Comparison of ENCODE assay signal across 39 mouse cellular contexts in the genomic region with DNA sequence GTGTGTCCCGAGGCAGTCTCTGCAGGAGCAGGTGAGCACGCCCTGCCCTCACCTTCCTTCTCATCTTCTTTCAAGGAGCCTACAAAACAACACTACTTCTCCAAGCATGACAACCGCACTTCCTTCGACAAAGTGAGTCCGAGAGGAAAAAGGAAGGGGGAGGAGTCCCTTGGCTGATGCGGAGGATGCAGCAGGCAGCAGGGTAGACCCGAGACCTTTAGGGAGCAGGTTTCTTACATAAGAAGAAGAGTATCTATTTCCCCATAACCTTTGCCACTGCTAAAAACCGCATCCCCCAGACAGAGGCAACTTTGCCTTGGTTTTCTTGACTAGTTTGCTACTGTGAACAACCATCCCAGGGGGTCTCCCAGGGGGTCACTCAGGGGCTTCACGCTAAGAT. TPM values are rescaled to one million over a fixed set of nuclear protein-coding genes. Genes with fewer than 3 reads are reported as not detected.
A peak's percentile ranks its signal among the peaks of the same experiment; 100 is the strongest.
DNase-seq lines count a peak whose midpoint lies in the region; ATAC-seq lines count a peak whose summit lies in the region.
"Had no signal": no experiment of that assay in that cellular context is flagged by ENCODE, and none has a peak within 500 bp of the region (broad histone marks: within the 10 kb centered on the region; RNA-seq: fewer than 3 reads in every experiment).

No protein-coding gene starts in this region.

- DNase-seq in thymus, postnatal 25 days = peak; percentile 29
- DNase-seq in thymus, postnatal 0 days (ENCODE audit: low spot score) = no peak
- DNase-seq in hindbrain, embryonic 11.5 days (ENCODE audit: low spot score) = no peak
- no peak for DNase-seq in left cerebral cortex, adult 8-10 months (ENCODE audit: low spot score in 2 of 2)
- DNase-seq in cerebellum, postnatal 10 days = no peak
- DNase-seq: adrenal gland, postnatal 25 days; cerebellum, adult 11-12 months; cerebellum, adult 9-11 months; heart, postnatal 14 days; kidney, postnatal 25 days; left cerebral cortex, postnatal 4 days; liver, embryonic 13.5 days; lung, adult 18-20 months; lung, postnatal 4 days; right cerebral cortex, adult 18-20 months; thymus, postnatal 4 days had no signal

- H3K4me1 ChIP-seq in hindbrain, embryonic 11.5 days (replicated peaks; ENCODE audit: control insufficient read depth, insufficient read depth, low read length) = peaks cover 8% of the 10 kb centered on the region

- no peak overlapping the region for H3K27ac ChIP-seq in hindbrain, embryonic 11.5 days (ENCODE audit: low read depth, low read length)
- H3K27ac ChIP-seq: hindbrain, embryonic 13.5 days; layer of hippocampus, adult 2 months; liver, embryonic 13.5 days; neural tube, embryonic 12.5 days; stomach, embryonic 15.5 days had no signal

- no peaks in the 10 kb centered on the region; the same call in 1 of the 2 replicates for H3K27me3 ChIP-seq in hindbrain, embryonic 11.5 days (ENCODE audit: control insufficient read depth, insufficient read depth, low read length)
- H3K27me3 ChIP-seq: hindbrain, embryonic 13.5 days; liver, embryonic 13.5 days; neural tube, embryonic 12.5 days; Patski; stomach, embryonic 15.5 days had no signal

- no peaks in the 10 kb centered on the region for H3K9me3 ChIP-seq in hindbrain, embryonic 11.5 days (ENCODE audit: control insufficient read depth, low read length)
- H3K9me3 ChIP-seq: hindbrain, embryonic 13.5 days; liver, embryonic 13.5 days; neural tube, embryonic 12.5 days; stomach, embryonic 15.5 days had no signal

- WGBS in hindbrain, embryonic 11.5 days = 71% methylated on average over 9 of the region's 9 CpGs

- no peak overlapping the region for H3K4me2 ChIP-seq in hindbrain, embryonic 11.5 days (replicated peaks; ENCODE audit: low read depth, low read length)
- H3K4me2 ChIP-seq: hindbrain, embryonic 13.5 days; liver, embryonic 13.5 days; neural tube, embryonic 12.5 days; stomach, embryonic 15.5 days had no signal

- peak; percentile 63 for ATAC-seq in common myeloid progenitor, adult 5-6 weeks (replicated peaks; ENCODE audit: low read depth, poor library complexity, severe bottlenecking)
- ATAC-seq in megakaryocyte progenitor cell, adult 5-6 weeks (replicated peaks; ENCODE audit: poor library complexity) = peak; percentile 57
- ATAC-seq in hindbrain, embryonic 11.5 days (ENCODE audit: low FRiP score) = no peak
- ATAC-seq: intestine, postnatal 0 days; lung, postnatal 0 days; midbrain, embryonic 16.5 days; Patski had no signal

- no peak overlapping the region for H3K9ac ChIP-seq in hindbrain, embryonic 11.5 days (ENCODE audit: low read depth, low read length)
- H3K9ac ChIP-seq: hindbrain, embryonic 13.5 days; liver, embryonic 13.5 days; neural tube, embryonic 12.5 days; stomach, embryonic 15.5 days had no signal

- H3K36me3 ChIP-seq in hindbrain, embryonic 11.5 days (ENCODE audit: control insufficient read depth, insufficient read depth, low read length) = no peaks in the 10 kb centered on the region
- H3K36me3 ChIP-seq: stomach, embryonic 15.5 days had no signal

- no peak overlapping the region for H3K4me3 ChIP-seq in hindbrain, embryonic 11.5 days (ENCODE audit: low read depth, low read length)
- H3K4me3 ChIP-seq: erythroblast, embryonic 14.5 days; hindbrain, embryonic 13.5 days; layer of hippocampus, adult 2 months; liver, embryonic 13.5 days; neural tube, embryonic 12.5 days; stomach, embryonic 15.5 days had no signal

RNA-seq across cellular contexts. Expression of a gene that starts 8.8 kb away (rescaled TPM):
- not detected in 2 replicates for polyA plus RNA-seq in thymus, postnatal 0 days (2015; fragmentation: Nextera tagmentation; extraction: Ambion mirVana)
- total RNA-seq in common myeloid progenitor, adult 5-6 weeks (2017) = not detected in 2 replicates
- total RNA-seq in megakaryocyte progenitor cell, adult 5-6 weeks (2015) = not detected in 2 replicates
- not detected in 2 replicates for total RNA-seq in megakaryocyte progenitor cell, adult 5-6 weeks (2017)
- polyA plus RNA-seq in hindbrain, embryonic 11.5 days (2014; fragmentation: Nextera tagmentation; extraction: Ambion mirVana) = not detected in 2 replicates
- not detected for total RNA-seq in left cerebral cortex, adult 8-10 months (2022)
- total RNA-seq: adrenal gland, adult 18-20 months; adrenal gland, postnatal 25 days; gastrocnemius, postnatal 10 days; heart, postnatal 14 days; layer of hippocampus, adult 2 months; layer of hippocampus, postnatal 14 days; left cerebral cortex, postnatal 4 days; MEL had no signal
- polyA plus RNA-seq: C2C12; cortical plate, adult 2 months; embryonic facial prominence, embryonic 14.5 days; erythroblast, embryonic 14.5 days; forebrain, embryonic 11.5 days; gonadal fat pad, adult 2 months; heart, embryonic 14.5 days; hindbrain, embryonic 13.5 days; intestine, postnatal 0 days; kidney, embryonic 14.5 days; limb, embryonic 14.5 days; liver, embryonic 13.5 days; lung, postnatal 0 days; midbrain, embryonic 16.5 days; neural tube, embryonic 12.5 days; Patski; stomach, embryonic 15.5 days had no signal

RNA-seq across cellular contexts. Expression of a gene that starts 15.2 kb away (rescaled TPM):
- 51.0 and 54.2 TPM in 2 replicates for polyA plus RNA-seq in thymus, postnatal 0 days (2015; fragmentation: Nextera tagmentation; extraction: Ambion mirVana)
- 11.0 and 15.4 TPM in 2 replicates for total RNA-seq in common myeloid progenitor, adult 5-6 weeks (2017)
- total RNA-seq in megakaryocyte progenitor cell, adult 5-6 weeks (2015) = 14.6 and 17.9 TPM in 2 replicates
- 13.7 and 14.8 TPM in 2 replicates for total RNA-seq in megakaryocyte progenitor cell, adult 5-6 weeks (2017)
- 44.1 TPM in 2 replicates for polyA plus RNA-seq in hindbrain, embryonic 11.5 days (2014; fragmentation: Nextera tagmentation; extraction: Ambion mirVana)
- total RNA-seq in left cerebral cortex, adult 8-10 months (2022) = 10 to 100 TPM; 35.8 to 46.5 (median 38.4) TPM

RNA-seq across cellular contexts. Expression of a gene that starts 16.3 kb away (rescaled TPM):
- 9.5 and 11.2 TPM in 2 replicates for polyA plus RNA-seq in thymus, postnatal 0 days (2015; fragmentation: Nextera tagmentation; extraction: Ambion mirVana)
- 6.8 and 8.2 TPM in 2 replicates for total RNA-seq in common myeloid progenitor, adult 5-6 weeks (2017)
- 0.46 and 1.1 TPM in 2 replicates for total RNA-seq in megakaryocyte progenitor cell, adult 5-6 weeks (2015)
- total RNA-seq in megakaryocyte progenitor cell, adult 5-6 weeks (2017) = 4.1 and 8.1 TPM in 2 replicates
- polyA plus RNA-seq in hindbrain, embryonic 11.5 days (2014; fragmentation: Nextera tagmentation; extraction: Ambion mirVana) = 23.8 and 28.8 TPM in 2 replicates
- 10 to 100 TPM; 28.8 to 38.0 (median 34.0) TPM for total RNA-seq in left cerebral cortex, adult 8-10 months (2022)

RNA-seq across cellular contexts. Expression of a gene that starts 16.8 kb away (rescaled TPM):
- 0.15 and 0.20 TPM in 2 replicates for polyA plus RNA-seq in thymus, postnatal 0 days (2015; fragmentation: Nextera tagmentation; extraction: Ambion mirVana)
- total RNA-seq in common myeloid progenitor, adult 5-6 weeks (2017) = 0.59 and 1.4 TPM in 2 replicates
- 0.20 and 0.49 TPM in 2 replicates for total RNA-seq in megakaryocyte progenitor cell, adult 5-6 weeks (2015)
- total RNA-seq in megakaryocyte progenitor cell, adult 5-6 weeks (2017) = 0.54 and 0.74 TPM in 2 replicates
- 1.3 and 1.6 TPM in 2 replicates for polyA plus RNA-seq in hindbrain, embryonic 11.5 days (2014; fragmentation: Nextera tagmentation; extraction: Ambion mirVana)
- total RNA-seq in left cerebral cortex, adult 8-10 months (2022) = under 1 TPM; 0.15 to 0.37 (median 0.22) TPM
- total RNA-seq: adrenal gland, adult 18-20 months; adrenal gland, postnatal 25 days; heart, postnatal 14 days; MEL had no signal
- polyA plus RNA-seq: C2C12; erythroblast, embryonic 14.5 days; Patski had no signal

RNA-seq across cellular contexts. Expression of a gene that starts 34.4 kb away (rescaled TPM):
- 3.9 and 4.4 TPM in 2 replicates for polyA plus RNA-seq in thymus, postnatal 0 days (2015; fragmentation: Nextera tagmentation; extraction: Ambion mirVana)
- total RNA-seq in common myeloid progenitor, adult 5-6 weeks (2017) = 0.15 and 0.37 TPM in 2 replicates
- total RNA-seq in megakaryocyte progenitor cell, adult 5-6 weeks (2015) = 0.05 and 0.32 TPM in 2 replicates
- 0.08 TPM in 1 of 2 replicates, not detected in the other for total RNA-seq in megakaryocyte progenitor cell, adult 5-6 weeks (2017)
- polyA plus RNA-seq in hindbrain, embryonic 11.5 days (2014; fragmentation: Nextera tagmentation; extraction: Ambion mirVana) = 11.3 and 13.4 TPM in 2 replicates
- total RNA-seq in left cerebral cortex, adult 8-10 months (2022) = 10 to 100 TPM; 28.0 to 35.7 (median 30.8) TPM
